Mouse (Mus musculus) E14TG2a.4 (cell line): Measurements from ENCODE around the gene Ola1.

ENCODE experiments used
- CTCF ChIP-seq: conservative IDR thresholded peaks from 2 replicates; pipeline ENCODE4 v1.5.1; 2014; ENCODE audit warnings: low read length
- POU5F1 ChIP-seq: IDR thresholded peaks from 2 replicates; pipeline ENCODE4 v1.6.1; 2014; ENCODE audit warnings: low read length, borderline replicate concordance

DNA sequence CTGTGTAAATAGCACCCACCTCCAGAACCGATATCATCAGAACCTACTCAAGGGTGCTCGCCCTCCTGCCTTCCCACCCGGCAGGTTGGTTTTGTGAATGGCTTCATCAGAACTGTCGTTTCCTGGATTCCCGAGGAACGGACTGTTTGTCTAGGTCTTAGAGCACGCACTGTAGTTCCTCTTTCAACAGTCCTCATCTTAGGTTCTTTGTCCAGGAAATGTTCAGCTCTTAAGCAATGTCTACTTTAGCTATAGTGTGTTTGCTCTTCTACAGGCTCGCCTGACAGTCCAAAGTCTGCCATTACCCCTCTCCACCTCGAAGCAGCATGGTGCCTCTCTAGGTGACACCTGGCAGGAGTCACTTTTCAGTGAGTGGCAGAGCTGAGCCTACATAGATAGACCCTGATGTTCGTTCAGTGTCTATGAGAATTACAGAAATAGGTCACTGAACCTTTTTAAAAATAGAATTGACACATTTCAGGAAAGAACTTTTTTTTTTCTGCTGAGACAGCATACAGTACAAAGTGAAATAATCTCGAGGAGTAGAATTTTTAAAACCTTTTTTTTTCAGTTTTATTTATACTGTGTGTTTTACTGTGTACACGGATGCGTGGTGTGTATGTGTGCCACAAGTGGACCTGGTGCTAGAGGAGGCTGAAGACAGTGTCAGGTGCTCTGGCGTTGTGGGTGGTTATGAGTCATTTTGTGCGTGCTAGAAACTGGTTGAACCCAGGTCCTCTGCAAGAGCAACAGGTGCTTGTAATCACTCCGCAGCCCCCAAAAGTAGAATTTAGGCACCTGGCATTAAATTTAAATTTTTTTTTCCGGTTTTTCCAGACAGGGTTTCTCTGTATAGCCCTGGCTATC is 162.4 kb downstream of the Ola1 start:
- TF ChIP-seq CTCF (no peak), POU5F1 (no peak)
